Mouse (Mus musculus) heart, embryonic 14.5 days (tissue): ENCODE results near the gene Hypk. TPM values are rescaled to one million over a fixed set of nuclear protein-coding genes. Genes with fewer than 3 reads are reported as not detected.

Experiments
- ATAC-seq: fragments of 200-750 bp; cut with Nextera tagmentation; 2 replicates; pipeline ENCODE4 v1.8.0; 2017; ENCODE audit warnings: low read depth, moderate TSS enrichment; ENCODE audit not compliant: insufficient number of reproducible peaks, insufficient read depth, low FRiP score
- H3K27ac ChIP-seq, 2 experiments: fragments of 200-500 bp in 1 of 2; fragments of 300-500 bp in 1 of 2; sonication (generic) in 1 of 2; replicated peaks in 1 of 2; 2 replicates each; pipeline ENCODE4 v1.5.1; 2012 to 2014; ENCODE audit warnings: low read depth in 2 of 2, low read length in 2 of 2, control low read depth in 1 of 2, mild to moderate bottlenecking in 1 of 2, mixed read lengths in 1 of 2; ENCODE audit not compliant: control insufficient read depth in 1 of 2, insufficient read depth in 1 of 2
- H3K27me3 ChIP-seq: fragments of 300-500 bp; sonication (generic); 2 replicates; pipeline ENCODE4 v1.6.1; 2014; ENCODE audit warnings: mild to moderate bottlenecking, low read length, control low read depth; ENCODE audit not compliant: control insufficient read depth, insufficient read depth
- H3K36me3 ChIP-seq: fragments of 300-500 bp; sonication (generic); 2 replicates; pipeline ENCODE4 v1.6.1; 2014; ENCODE audit warnings: mild to moderate bottlenecking, control low read depth, low read length, mixed read lengths; ENCODE audit not compliant: control insufficient read depth, insufficient read depth
- H3K4me1 ChIP-seq, 2 experiments: fragments of 200-500 bp in 1 of 2; fragments of 300-500 bp in 1 of 2; sonication (generic) in 1 of 2; 2 replicates each; pipeline ENCODE4 v1.6.1; 2012 to 2014; ENCODE audit warnings: low read length in 2 of 2, control low read depth in 1 of 2, mixed read lengths in 1 of 2; ENCODE audit not compliant: control insufficient read depth in 2 of 2, insufficient read depth in 2 of 2
- H3K4me2 ChIP-seq: fragments of 300-500 bp; sonication (generic); 2 replicates; pipeline ENCODE4 v1.6.1; 2014; ENCODE audit warnings: mild to moderate bottlenecking, low read length
- H3K4me3 ChIP-seq, 2 experiments: fragments of 200-500 bp in 1 of 2; fragments of 300-500 bp in 1 of 2; sonication (generic) in 1 of 2; 2 replicates each; pipeline ENCODE4 v1.5.1; 2012 to 2014; ENCODE audit warnings: low read length in 2 of 2, mild to moderate bottlenecking in 2 of 2, control low read depth in 1 of 2, low read depth in 1 of 2, moderate library complexity in 1 of 2; ENCODE audit not compliant: control insufficient read depth in 1 of 2, insufficient read depth in 1 of 2
- H3K9ac ChIP-seq: fragments of 300-500 bp; sonication (generic); 2 replicates; pipeline ENCODE4 v1.6.1; 2014; ENCODE audit warnings: mild to moderate bottlenecking, low read length
- H3K9me3 ChIP-seq: fragments of 300-500 bp; sonication (generic); 2 replicates; pipeline ENCODE4 v1.6.1; 2016; ENCODE audit warnings: low read length, control low read depth; ENCODE audit not compliant: control insufficient read depth
- WGBS: fragments of 180-500 bp; shearing (Covaris S2); extraction: QIAGEN DNeasy Blood & Tissue Kit; methylation state at CpG from one replicate; pipeline ENCODE4 v1.1.7; 2014; 5-methylcytosine and 5-hydroxymethylcytosine counted together
- polyA plus RNA-seq: library from polyadenylated mRNA; unstranded; fragments of >200 nt; fragmentation: Nextera tagmentation; extraction: Ambion mirVana; gene quantifications from 2 replicates; pipeline ENCODE4 v1.2.1, GENCODE M21; 2014

Gene Hypk
- polyA plus RNA-seq, 1 experiment from 2014 or later = 101 TPM

DNA sequence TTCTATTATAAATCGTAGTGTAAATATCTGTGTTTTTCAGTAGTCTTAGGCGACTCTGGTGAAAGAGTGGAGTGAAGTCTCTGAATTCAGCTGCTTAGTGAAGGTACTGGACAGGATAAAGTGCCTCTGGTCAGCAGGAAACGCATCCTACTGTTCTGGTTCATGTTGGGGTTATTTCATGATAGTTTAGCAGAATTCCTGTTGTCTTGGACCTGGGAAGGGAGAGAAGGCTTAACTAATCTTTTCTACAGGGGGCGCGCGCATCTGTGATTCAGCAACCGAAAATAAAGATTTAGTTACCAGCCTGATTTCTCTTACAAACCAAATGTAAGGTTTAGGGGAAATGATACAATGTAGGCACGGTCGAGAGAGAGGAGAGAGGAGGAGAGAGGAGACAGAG, 5.0 kb upstream of the Hypk start:
- Histone ChIP-seq H3K27me3 (no peaks in the 10 kb centered on the region), H3K4me3 (peak overlapping the region; percentile 48 to 57; a peak in 3 of 4 replicates), H3K36me3 (peaks cover 22% of the 10 kb centered on the region), H3K9ac (peak overlapping the region; percentile 80), H3K9me3 (no peaks in the 10 kb centered on the region), H3K4me1 (peaks cover 10 to 34% of the 10 kb centered on the region in 2 experiments), H3K4me2 (peak overlapping the region; percentile 81), H3K27ac (peak overlapping the region; percentile 98 to 99)
- 13% methylated on average over 9 of the region's 9 CpGs for WGBS
- ATAC-seq = no peak

DNA sequence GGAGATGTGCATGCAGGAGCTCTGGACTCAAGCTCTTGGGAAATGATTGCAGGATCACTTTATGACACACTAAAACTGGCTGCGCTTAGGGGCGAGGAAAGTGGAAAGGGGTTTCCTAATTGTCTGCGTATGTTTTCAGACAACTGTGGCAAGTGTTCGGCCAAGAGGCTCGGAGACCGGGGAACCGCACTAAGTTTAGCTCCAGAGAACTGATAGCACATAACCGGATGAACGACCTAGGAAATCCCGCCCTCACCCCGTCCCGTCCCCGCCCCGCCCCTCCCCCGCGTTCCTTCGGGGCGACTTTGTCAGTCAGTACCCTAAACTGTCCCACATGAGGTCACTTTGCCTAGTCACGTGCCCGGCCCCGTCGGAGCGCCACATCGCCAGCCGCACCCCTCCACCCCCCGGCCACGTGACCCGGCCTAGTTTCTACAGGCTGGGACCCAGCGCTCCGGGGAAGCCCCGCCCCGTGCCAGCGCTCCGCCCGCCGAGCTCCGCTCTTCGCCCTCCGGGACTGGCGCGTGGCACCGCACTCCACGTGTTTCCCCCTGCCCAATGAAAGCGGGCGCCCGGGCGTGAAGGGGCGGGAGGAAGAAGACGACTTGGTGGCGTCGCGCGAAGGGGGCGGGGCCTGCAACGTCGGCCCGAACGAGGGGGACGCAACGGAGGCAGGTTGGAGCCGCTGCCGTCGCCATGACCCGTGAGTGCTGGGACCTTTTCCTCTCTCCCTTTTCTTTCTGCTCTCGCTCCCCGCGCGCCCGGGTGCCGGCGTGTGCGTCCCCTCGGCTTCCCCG, 4.2 kb upstream of the Hypk start, which contains the start of gene Serf2:
Gene Serf2 (plus strand): TSS at position 457 of the 797 bp plus-strand sequence.
- H3K9ac ChIP-seq = peak within 1 kb of the TSS; percentile 100
- peak within 1 kb of the TSS; percentile 98 to 99 for H3K27ac ChIP-seq
- H3K27me3 ChIP-seq = no peaks in the 10 kb centered on the region
- no peaks in the 10 kb centered on the region for H3K9me3 ChIP-seq
- under 1% methylated on average over 61 of the region's 74 CpGs for WGBS
- peak within 1 kb of the TSS; percentile 98 to 99 for H3K4me3 ChIP-seq
- peaks cover 12 to 41% of the 10 kb centered on the region in 2 experiments for H3K4me1 ChIP-seq
- peak within 1 kb of the TSS; percentile 94 for H3K4me2 ChIP-seq
- H3K36me3 ChIP-seq = peaks cover 30% of the 10 kb centered on the region
- peak; percentile 98 for ATAC-seq

DNA sequence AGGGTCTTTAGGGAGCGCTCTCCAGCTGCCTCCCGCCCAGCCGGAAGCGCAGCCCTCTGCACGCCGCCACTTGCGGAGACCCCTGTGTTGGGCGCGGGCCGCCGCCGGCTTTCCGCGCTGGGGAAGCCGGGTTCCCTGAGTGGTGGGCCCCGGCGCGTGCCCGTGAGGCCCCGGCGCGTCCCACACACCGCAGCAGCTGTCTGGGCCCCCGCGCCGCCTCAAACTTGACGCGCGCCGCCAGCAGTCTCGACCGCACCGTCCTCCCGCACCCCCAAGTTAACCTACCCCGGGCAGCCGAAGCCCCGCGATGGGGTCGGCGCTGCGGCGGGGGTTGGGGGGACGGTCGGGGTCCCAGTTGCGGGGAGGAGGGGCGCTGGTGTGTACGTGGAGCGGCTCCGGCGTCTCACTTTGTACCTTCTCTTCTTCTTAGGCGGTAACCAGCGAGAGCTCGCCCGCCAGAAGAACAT, 3.5 kb upstream of the Hypk start:
- peak; percentile 12 for ATAC-seq
- peak overlapping the region; percentile 100 for H3K9ac ChIP-seq
- H3K4me2 ChIP-seq = peak overlapping the region; percentile 94
- peak overlapping the region; percentile 86 to 98 for H3K27ac ChIP-seq
- peak overlapping the region; percentile 98 to 99 for H3K4me3 ChIP-seq
- WGBS = under 1% methylated on average over 52 of the region's 54 CpGs
- no peaks in the 10 kb centered on the region for H3K9me3 ChIP-seq
- peaks cover 35% of the 10 kb centered on the region for H3K36me3 ChIP-seq
- H3K27me3 ChIP-seq = no peaks in the 10 kb centered on the region
- H3K4me1 ChIP-seq = peaks cover 13 to 42% of the 10 kb centered on the region in 2 experiments

DNA sequence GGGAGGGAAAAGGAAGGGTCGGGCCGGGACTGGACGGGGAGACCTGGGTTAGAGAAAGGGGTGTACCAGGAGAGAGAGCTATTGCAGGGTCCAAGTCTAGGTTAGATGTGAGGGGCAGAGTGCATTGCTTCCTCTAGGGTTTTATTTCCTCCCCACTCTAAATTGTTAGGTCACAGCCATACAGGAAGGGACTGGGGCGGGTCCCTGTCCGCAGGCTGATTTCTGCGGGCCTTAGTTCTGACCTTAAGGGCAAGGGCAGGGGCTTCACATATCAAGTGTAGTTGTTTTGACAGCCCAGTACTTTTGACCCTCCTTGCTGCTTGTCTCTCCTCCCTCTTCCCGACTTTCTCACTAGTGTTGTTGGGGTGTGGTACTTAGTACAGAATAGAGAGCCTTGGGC, 3.0 kb upstream of the Hypk start:
- H3K9me3 ChIP-seq = no peaks in the 10 kb centered on the region
- peak overlapping the region; percentile 98 to 99 for H3K4me3 ChIP-seq
- WGBS = 0% methylated on average over 7 of the region's 7 CpGs
- no peaks in the 10 kb centered on the region for H3K27me3 ChIP-seq
- H3K9ac ChIP-seq = peak overlapping the region; percentile 100
- H3K36me3 ChIP-seq = peaks cover 40% of the 10 kb centered on the region
- peak overlapping the region; percentile 94 for H3K4me2 ChIP-seq
- peaks cover 13 to 42% of the 10 kb centered on the region in 2 experiments for H3K4me1 ChIP-seq
- no peak for ATAC-seq
- H3K27ac ChIP-seq = peak overlapping the region; percentile 67 to 98

DNA sequence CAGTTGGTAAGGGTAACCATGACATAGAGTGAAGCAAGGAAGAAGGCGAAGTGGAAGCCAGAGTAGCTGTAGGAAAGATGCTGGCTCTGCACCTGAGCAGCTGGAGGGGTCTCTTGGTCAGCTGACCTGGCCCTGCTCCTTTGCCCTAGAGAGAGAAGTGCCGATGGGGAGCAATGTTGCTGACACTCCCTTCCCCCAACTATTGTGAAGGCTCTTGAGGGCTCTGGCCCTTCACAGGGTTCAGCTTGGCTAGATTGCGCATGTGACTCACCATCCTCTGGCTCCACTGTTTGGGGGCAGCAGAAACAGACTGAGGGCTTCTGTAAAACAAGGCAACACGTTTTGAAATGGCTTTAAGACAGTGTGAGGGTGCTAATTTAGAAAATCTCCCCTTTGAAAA, 729 bp upstream of the Hypk start:
- H3K27ac ChIP-seq = peak overlapping the region; percentile 58 to 86
- H3K4me2 ChIP-seq = peak overlapping the region; percentile 48
- peak overlapping the region; percentile 12; the same call in 1 of the 2 replicates for H3K9ac ChIP-seq
- no peaks in the 10 kb centered on the region for H3K27me3 ChIP-seq
- no peak for ATAC-seq
- H3K4me1 ChIP-seq = peaks cover 15 to 48% of the 10 kb centered on the region in 2 experiments
- no peak overlapping the region for H3K4me3 ChIP-seq
- no peaks in the 10 kb centered on the region for H3K9me3 ChIP-seq
- 51% methylated on average over 4 of the region's 4 CpGs for WGBS
- peaks cover 46% of the 10 kb centered on the region for H3K36me3 ChIP-seq

DNA sequence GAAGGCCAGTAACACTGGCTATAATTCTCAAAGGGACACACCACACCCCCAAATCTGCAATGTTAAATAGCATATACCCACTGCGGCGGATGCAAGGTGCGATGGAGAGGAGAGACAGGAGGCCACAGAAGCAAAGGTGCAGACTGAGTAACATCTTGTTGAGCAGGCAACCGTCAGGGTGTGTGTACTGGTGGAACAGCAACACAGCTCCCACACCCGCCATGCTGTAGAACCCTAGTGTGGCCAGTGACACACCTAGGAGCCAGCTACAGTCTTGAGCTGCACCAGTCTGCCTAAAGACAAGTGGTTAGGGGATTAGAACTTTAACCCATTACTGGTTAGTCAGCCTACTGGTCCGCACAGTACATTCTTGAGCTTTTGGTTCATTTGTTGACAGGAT, 827 bp downstream of the Hypk start:
- no peak overlapping the region for H3K4me3 ChIP-seq
- WGBS = 84% methylated on average over 6 of the region's 6 CpGs
- H3K36me3 ChIP-seq = peaks cover 55% of the 10 kb centered on the region
- no peak for ATAC-seq
- H3K4me1 ChIP-seq = peaks cover 12 to 47% of the 10 kb centered on the region in 2 experiments
- H3K27ac ChIP-seq = peak overlapping the region; percentile 21 to 86
- no peaks in the 10 kb centered on the region for H3K9me3 ChIP-seq
- H3K9ac ChIP-seq = no peak overlapping the region; the same call in 1 of the 2 replicates
- H3K4me2 ChIP-seq = 0 out of 2 replicates have a peak overlapping the region, but pooled peaks have one; percentile 48
- no peaks in the 10 kb centered on the region for H3K27me3 ChIP-seq

DNA sequence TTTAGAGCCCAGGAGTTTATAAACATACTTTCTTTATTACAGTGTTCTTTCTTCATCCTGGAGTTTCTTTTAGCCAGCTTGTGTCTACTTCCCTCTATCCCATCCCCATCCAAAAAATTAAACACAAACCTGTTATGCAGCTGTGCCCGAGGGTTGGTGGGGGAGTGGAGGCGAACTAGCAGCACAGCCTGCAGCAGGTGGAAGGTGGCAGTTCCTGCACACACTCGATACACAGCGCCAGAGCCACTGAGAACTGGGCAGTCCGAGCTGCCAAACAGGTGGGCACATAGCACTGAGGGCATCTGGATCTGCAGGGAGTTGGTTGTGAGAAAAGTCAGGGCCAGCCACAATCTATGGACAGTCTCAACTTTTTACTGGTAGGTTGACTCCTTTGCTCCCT, 2.4 kb downstream of the Hypk start:
- Histone ChIP-seq H3K4me3 (no peak overlapping the region), H3K4me2 (no peak overlapping the region), H3K27ac (no peak overlapping the region), H3K9me3 (no peaks in the 10 kb centered on the region), H3K4me1 (peaks cover 12 to 42% of the 10 kb centered on the region in 2 experiments), H3K27me3 (no peaks in the 10 kb centered on the region), H3K9ac (no peak overlapping the region), H3K36me3 (peaks cover 67% of the 10 kb centered on the region)
- WGBS = 82% methylated on average over 5 of the region's 5 CpGs
- ATAC-seq = no peak
